Mouse (Mus musculus) adrenal gland (tissue): ENCODE results near the gene Gm10719.
"Not testable (repeated sequence)": the region's sequence is repeated elsewhere in the genome, so short reads cannot be mapped to it uniquely, and the experiment has no call there.

ENCODE experiments used
- intact Hi-C: fragments of 180-260 bp; cut with DNase I; formaldehyde crosslinking; loops from one replicate; pipeline ENCODE4 v1.15.1; 2025
- long read RNA-seq, 2 experiments: library from polyadenylated mRNA; unstranded; transcript quantifications; one replicate each; pipeline ENCODE4 v2.0.0; 2020; ENCODE audit warnings: borderline replicate concordance in 1 of 2; ENCODE audit not compliant: insufficient replicate concordance in 1 of 2

The Gm10719 gene
- long read RNA-seq, experiment 1, partial matches to known transcripts: 1 of 1 reads
- long read RNA-seq, experiment 1, other reads (novel, unspliced or antisense): 0 of 1 reads
- long read RNA-seq, experiment 2, partial matches to known transcripts: 0 of 2 reads
- long read RNA-seq, experiment 2, other reads (novel, unspliced or antisense): 2 of 2 reads

DNA sequence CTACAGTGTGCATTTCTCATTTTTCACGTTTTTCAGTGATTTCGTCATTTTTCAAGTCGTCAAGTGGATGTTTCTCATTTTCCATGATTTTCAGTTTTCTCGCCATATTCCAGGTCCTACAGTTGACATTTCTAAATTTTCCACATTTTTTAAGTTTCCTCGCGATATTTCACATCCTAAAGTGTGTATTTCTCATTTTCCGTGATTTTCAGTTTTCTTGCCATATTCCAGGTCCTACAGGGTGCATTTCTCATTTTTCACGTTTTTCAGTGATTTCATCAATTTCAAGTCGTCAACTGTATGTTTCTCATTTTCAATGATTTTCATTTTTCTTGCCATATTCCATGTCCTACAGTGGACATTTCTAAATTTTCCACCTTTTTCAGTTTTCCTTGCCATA lies at the start of gene Gm10719:
Gene Gm10719, plus strand, starts transcription at position 301 of the 400 bp plus-strand sequence.
- intact Hi-C loops: not testable (repeated sequence)

GRCm38 (mm10) chr9:3000445-3000972 lies 16.7 kb upstream of the Gm10719 start, which contains the start of gene Gm10722:
TSS of gene Gm10722 (plus strand) at chr9:3000922.
- intact Hi-C loops: not testable (repeated sequence)

DNA sequence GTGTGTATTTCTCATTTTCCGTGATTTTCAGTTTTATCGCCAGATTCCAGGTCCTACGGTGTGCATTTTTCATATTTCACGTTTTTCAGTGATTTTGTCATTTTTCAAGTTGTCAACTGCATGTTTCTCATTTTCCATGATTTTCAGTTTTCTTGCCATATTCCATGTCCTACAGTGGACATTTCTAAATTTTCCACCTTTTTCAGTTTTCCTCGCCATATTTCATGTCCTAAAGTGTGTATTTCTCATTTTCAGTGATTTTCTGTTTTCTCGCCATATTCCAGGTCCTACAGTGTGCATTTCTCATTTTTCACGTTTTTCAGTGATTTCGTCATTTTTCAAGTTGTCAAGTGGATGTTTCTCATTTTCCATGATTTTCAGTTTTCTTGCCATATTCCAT lies 16.2 kb upstream of the Gm10719 start:
- intact Hi-C loops: not testable (repeated sequence)

- intact Hi-C loops: not testable (repeated sequence)
Measured at GRCm38 (mm10) chr9:3001948-3002659, 15.1 kb upstream of the Gm10719 start.

- intact Hi-C loops: not testable (repeated sequence)
Measured at GRCm38 (mm10) chr9:3002794-3003396, 14.3 kb upstream of the Gm10719 start, which contains the start of gene Gm11168. TSS of gene Gm11168 (plus strand) at chr9:3003346.

DNA sequence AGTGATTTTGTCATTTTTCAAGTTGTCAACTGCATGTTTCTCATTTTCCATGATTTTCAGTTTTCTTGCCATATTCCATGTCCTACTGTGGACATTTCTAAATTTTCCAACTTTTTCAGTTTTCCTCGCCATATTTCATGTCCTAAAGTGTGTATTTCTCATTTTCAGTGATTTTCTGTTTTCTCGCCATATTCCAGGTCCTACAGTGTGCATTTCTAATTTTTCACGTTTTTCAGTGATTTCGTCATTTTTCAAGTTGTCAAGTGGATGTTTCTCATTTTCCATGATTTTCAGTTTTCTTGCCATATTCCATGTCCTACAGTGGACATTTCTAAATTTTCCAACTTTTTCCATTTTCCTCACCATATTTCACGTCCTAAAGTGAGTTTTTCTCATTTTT lies 11.0 kb upstream of the Gm10719 start:
- intact Hi-C loops: not testable (repeated sequence)

GRCm38 (mm10) chr9:3006636-3007035 lies 10.6 kb upstream of the Gm10719 start:
- intact Hi-C loops: not testable (repeated sequence)

- intact Hi-C loops: not testable (repeated sequence)
Measured at GRCm38 (mm10) chr9:3007272-3007671, 9.9 kb upstream of the Gm10719 start.

GRCm38 (mm10) chr9:3009331-3009730 lies 7.9 kb upstream of the Gm10719 start:
- intact Hi-C loops: not testable (repeated sequence)

DNA sequence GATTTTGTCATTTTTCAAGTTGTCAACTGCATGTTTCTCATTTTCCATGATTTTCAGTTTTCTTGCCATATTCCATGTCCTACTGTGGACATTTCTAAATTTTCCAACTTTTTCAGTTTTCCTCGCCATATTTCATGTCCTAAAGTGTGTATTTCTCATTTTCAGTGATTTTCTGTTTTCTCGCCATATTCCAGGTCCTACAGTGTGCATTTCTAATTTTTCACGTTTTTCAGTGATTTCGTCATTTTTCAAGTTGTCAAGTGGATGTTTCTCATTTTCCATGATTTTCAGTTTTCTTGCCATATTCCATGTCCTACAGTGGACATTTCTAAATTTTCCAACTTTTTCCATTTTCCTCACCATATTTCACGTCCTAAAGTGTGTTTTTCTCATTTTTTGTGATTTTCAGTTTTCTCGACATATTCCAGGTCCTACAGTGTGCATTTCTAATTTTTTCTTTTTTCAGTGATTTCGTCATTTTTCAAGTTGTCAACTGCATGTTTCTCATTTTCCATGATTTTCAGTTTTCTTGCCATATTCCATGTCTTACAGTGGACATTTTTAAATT lies 5.1 kb upstream of the Gm10719 start:
- intact Hi-C loops: not testable (repeated sequence)

- intact Hi-C loops: not testable (repeated sequence)
Measured at GRCm38 (mm10) chr9:3012733-3013279, 4.4 kb upstream of the Gm10719 start, which contains the start of gene Gm10721. TSS of gene Gm10721 (plus strand) at chr9:3013140.

- intact Hi-C loops: not testable (repeated sequence)
Measured at GRCm38 (mm10) chr9:3015354-3015753, 1.9 kb upstream of the Gm10719 start, which contains the start of gene Gm10720. TSS of gene Gm10720 (plus strand) at chr9:3015654.

DNA sequence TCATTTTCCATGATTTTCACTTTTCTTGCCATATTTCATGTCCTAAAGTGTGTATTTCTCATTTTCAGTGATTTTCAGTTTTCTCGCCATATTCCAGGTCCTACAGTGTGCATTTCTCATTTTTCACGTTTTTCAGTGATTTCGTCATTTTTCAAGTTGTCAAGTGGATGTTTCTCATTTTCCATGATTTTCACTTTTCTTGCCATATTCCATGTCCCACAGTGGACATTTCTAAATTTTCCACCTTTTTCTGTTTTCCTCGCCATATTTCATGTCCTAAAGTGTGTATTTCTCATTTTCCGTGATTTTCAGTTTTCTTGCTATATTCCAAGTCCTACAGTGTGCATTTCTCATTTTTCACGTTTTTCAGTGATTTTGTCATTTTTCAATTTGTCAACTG lies 1.3 kb upstream of the Gm10719 start:
- intact Hi-C loops: not testable (repeated sequence)

DNA sequence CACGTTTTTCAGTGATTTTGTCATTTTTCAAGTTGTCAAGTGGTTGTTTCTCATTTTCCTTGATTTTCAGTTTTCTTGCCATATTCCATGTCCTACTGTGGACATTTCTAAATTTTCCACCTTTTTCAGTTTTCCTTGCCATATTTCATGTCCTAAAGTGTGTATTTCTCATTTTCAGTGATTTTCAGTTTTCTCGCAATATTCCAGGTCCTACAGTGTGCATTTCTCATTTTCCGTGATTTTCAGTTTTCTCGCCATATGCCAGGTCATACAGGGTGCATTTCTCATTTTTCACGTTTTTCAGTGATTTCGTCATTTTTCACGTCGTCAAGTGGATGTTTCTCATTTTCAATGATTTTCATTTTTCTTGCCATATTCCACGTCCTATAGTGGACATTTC lies 1.7 kb downstream of the Gm10719 start:
- intact Hi-C loops: not testable (repeated sequence)

GRCm38 (mm10) chr9:3019835-3020727 lies 2.9 kb downstream of the Gm10719 start:
- intact Hi-C loops: not testable (repeated sequence)

- intact Hi-C loops: not testable (repeated sequence)
Measured at GRCm38 (mm10) chr9:3022316-3023008, 5.3 kb downstream of the Gm10719 start.

- intact Hi-C loops: not testable (repeated sequence)
Measured at GRCm38 (mm10) chr9:3023312-3023984, 6.2 kb downstream of the Gm10719 start, which contains the start of gene Gm10718. TSS of gene Gm10718 (plus strand) at chr9:3023547.

DNA sequence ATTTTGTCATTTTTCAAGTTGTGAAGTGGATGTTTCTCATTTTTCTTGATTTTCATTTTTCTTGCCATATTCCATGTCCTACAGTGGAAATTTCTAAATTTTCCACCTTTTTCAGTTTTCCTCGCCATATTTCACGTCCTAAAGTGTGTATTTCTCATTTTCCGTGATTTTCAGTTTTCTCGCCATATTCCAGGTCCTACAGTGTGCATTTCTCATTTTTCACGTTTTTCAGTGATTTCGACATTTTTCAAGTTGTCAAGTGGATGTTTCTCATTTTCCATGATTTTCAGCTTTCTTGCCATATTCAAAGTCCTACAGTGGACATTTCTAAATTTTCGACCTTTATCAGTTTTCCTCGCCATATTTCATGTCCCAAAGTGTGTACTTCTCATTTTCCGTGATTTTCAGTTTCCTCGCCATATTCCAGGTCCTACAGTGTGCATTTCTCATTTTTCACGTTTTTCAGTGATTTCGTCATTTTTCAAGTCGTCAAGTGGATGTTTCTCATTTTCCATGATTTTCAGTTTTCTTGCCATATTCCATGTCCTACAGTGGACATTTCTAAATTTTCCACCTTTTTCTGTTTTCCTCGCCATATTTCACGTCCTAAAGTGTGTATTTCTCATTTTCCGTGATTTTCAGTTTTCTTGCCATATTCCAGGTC lies 6.9 kb downstream of the Gm10719 start:
- intact Hi-C loops: not testable (repeated sequence)
